Mouse (Mus musculus): ENCODE measurements around the gene Sh2d1a. TPM values are rescaled to one million over a fixed set of nuclear protein-coding genes. Genes with fewer than 3 reads are reported as not detected.

The Sh2d1a gene
- polyA plus RNA-seq, 1 experiment from 2014 or later: 4.5 TPM

DNA sequence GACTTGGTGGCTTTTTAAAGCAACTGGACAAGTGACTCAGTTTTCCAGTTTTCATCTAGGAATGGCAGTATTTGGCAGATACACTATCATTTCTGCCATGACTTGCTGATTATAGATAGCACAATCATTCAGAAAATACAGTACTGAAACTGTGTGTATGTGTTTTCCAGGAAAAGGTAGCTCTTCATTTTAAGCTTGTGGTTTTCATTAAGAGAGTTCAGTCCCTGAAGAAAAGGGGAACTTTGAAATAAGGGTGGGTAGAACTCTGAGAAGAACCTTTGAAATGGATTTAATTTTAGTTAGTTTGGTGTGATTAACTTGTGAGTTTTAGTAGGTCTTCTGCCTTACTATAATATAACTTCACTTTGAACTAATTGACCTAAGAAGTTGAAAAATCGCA, 42.8 kb downstream of the Sh2d1a start:
- H3K36me3 ChIP-seq: no peaks in the 10 kb centered on the region
- H3K9me3 ChIP-seq (replicated peaks): no peaks in the 10 kb centered on the region
- no peak overlapping the region for H3K9ac ChIP-seq (replicated peaks)
- H3K27me3 ChIP-seq (replicated peaks): no peaks in the 10 kb centered on the region
- H3K4me2 ChIP-seq: no peak overlapping the region
- no peak for ATAC-seq (ENCODE audit: low FRiP score)
- WGBS: 89% methylated on average over 1 of the region's 1 CpGs
- H3K4me1 ChIP-seq: no peaks in the 10 kb centered on the region
- no peak overlapping the region for H3K27ac ChIP-seq (replicated peaks)
- H3K4me3 ChIP-seq (replicated peaks): no peak overlapping the region

DNA sequence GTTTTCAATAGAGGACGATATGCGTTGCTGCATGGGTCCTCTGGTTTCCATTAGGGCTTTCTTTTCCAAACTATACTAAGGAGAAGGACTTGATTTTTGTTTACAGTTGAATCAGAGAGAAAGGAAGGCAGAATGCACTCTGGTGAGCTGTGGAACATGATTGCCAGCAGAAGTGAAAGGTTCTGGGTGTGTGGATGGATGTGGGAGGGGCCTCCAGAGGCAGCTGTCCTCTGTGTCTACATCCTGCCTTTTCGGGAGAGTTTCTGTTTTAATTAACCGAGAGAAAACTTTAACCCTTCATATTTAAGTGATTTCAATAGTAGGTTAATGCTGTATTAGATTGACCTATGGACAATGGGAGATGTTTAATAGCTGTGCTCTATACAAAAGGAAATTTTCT, 46.3 kb downstream of the Sh2d1a start:
- Histone ChIP-seq H3K27ac (replicated peaks) (no peak overlapping the region), H3K4me2 (no peak overlapping the region), H3K36me3 (no peaks in the 10 kb centered on the region), H3K4me3 (replicated peaks) (no peak overlapping the region), H3K9ac (replicated peaks) (no peak overlapping the region), H3K9me3 (replicated peaks) (no peaks in the 10 kb centered on the region), H3K4me1 (no peaks in the 10 kb centered on the region), H3K27me3 (replicated peaks) (no peaks in the 10 kb centered on the region)
- no peak for ATAC-seq (ENCODE audit: low FRiP score)
- 83% methylated on average over 4 of the region's 4 CpGs for WGBS

GRCm38 (mm10) chrX:42557284-42557683, 55.0 kb downstream of the Sh2d1a start:
- ATAC-seq (ENCODE audit: low FRiP score): no peak
- WGBS: 25% methylated on average over 7 of the region's 7 CpGs

DNA sequence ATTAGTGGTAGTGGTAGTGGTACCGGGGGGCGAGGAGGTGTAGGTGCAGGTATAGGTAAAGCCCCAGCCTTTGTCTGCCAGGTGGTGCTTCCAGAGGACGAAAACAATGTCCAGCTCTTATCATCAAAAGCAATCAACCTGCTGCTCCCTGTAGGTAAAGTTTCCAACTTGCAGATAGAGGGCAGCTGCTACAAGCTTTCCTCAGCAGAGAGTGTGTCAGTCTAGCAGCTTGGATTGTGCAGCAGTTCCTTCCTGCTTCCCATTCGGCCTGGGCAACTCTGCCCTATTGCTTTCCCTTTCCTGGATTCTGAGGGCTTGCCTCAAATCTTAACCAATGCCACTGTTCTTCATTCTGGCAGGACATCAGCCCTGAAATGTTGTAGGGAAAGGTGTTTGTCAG, 56.4 kb downstream of the Sh2d1a start:
- Histone ChIP-seq H3K4me3 (replicated peaks) (no peak overlapping the region), H3K9ac (replicated peaks) (no peak overlapping the region), H3K4me1 (no peaks in the 10 kb centered on the region), H3K9me3 (replicated peaks) (no peaks in the 10 kb centered on the region), H3K27ac (replicated peaks) (no peak overlapping the region), H3K27me3 (replicated peaks) (no peaks in the 10 kb centered on the region), H3K4me2 (no peak overlapping the region), H3K36me3 (no peaks in the 10 kb centered on the region)
- no peak for ATAC-seq (ENCODE audit: low FRiP score)
- WGBS: 75% methylated on average over 4 of the region's 4 CpGs

More at GRCm38 (mm10) chrX:42557284-42557683, 55.0 kb downstream of the Sh2d1a start:
- H3K9ac ChIP-seq (replicated peaks): no peak overlapping the region
- H3K4me1 ChIP-seq: no peaks in the 10 kb centered on the region
- no peak overlapping the region for H3K4me3 ChIP-seq (replicated peaks)
- no peaks in the 10 kb centered on the region for H3K9me3 ChIP-seq (replicated peaks)
- no peak overlapping the region for H3K27ac ChIP-seq (replicated peaks)
- H3K27me3 ChIP-seq (replicated peaks): no peaks in the 10 kb centered on the region
- H3K36me3 ChIP-seq: no peaks in the 10 kb centered on the region
- no peak overlapping the region for H3K4me2 ChIP-seq

Other genes with a start within 250 kb of the Sh2d1a start
- gene Tex13c2, start 12.8 kb upstream of the Sh2d1a start, polyA plus RNA-seq (2015; fragmentation: Nextera tagmentation; extraction: Ambion mirVana): not detected in 2 replicates